Mouse (Mus musculus) bone marrow macrophage, adult 2 months (primary cell): ENCODE measurements around the gene Phf1.

Experiments
- CTCF ChIP-seq: IDR thresholded peaks from 2 replicates; pipeline ENCODE4 v1.5.1; 2012; ENCODE audit warnings: low read depth, mild to moderate bottlenecking, low read length, moderate library complexity
- POLR2A ChIP-seq: IDR thresholded peaks from 2 replicates; pipeline ENCODE4 v1.6.1; 2012; ENCODE audit warnings: mild to moderate bottlenecking, low read depth, low read length, borderline replicate concordance

GRCm38 (mm10) chr17:26968200-26968611 lies 35.4 kb downstream of the Phf1 start:
- TF ChIP-seq CTCF = no peak
- TF ChIP-seq POLR2A = no peak
